Comparison of ENCODE assay signal across 7 mouse cellular contexts in the genomic region with DNA sequence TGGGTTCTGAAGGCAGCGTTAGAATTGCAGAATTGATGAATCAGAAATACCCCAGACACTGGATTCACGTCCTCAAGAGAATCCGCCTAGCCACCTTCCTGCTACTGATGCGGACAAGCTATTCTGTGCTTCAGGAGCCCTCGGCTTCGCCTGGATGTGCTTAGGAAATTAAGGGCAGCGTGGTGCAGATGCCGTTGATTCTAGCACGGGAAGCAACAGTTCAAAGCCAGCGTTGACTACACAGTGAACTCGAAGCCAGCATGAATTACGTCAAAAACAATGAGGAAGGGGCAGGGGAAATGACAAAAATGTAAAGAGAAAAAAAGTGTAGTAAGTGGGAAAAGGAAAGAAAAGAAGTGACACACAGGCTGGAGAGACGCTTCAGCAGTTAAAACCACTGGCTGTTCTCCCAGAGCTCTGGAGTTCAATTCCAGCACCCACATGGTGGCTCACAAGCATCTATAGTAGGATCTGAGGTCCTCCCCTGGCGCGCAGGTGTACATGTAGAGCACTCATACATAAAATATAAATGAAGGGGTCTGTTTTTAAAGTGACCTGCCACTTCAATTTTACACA. TPM values are rescaled to one million over a fixed set of nuclear protein-coding genes. Genes with fewer than 3 reads are reported as not detected.
A peak's percentile ranks its signal among the peaks of the same experiment; 100 is the strongest.
DNase-seq lines count a peak whose midpoint lies in the region; ATAC-seq and TF ChIP-seq lines count a peak whose summit lies in the region.

A gene (plus strand): TSS at position 541 of the 576 bp plus-strand sequence.

- no peak for TF ChIP-seq POLR2A in CH12.LX (IDR thresholded peaks at IDR 0.05; ENCODE audit: low read depth, low read length)

- WGBS in embryonic facial prominence, embryonic 15.5 days: 12% methylated on average over 15 of the region's 15 CpGs
- 15% methylated on average over 15 of the region's 15 CpGs for WGBS in heart, postnatal 0 days
- WGBS in limb, embryonic 10.5 days: 20% methylated on average over 15 of the region's 15 CpGs
- whole genome bisulfite sequencing in neural tube, embryonic 11.5 days: 21% methylated on average over 15 of the region's 15 CpGs

- no peaks in the 10 kb centered on the region for H3K9me3 ChIP-seq in CH12.LX (replicated peaks; ENCODE audit: low read length)
- H3K9me3 ChIP-seq in embryonic facial prominence, embryonic 15.5 days (replicated peaks): no peaks in the 10 kb centered on the region
- H3K9me3 ChIP-seq in heart, postnatal 0 days (replicated peaks; ENCODE audit: control insufficient read depth, low read length): no peaks in the 10 kb centered on the region
- no peaks in the 10 kb centered on the region for H3K9me3 ChIP-seq in limb, embryonic 10.5 days (replicated peaks)
- no peaks in the 10 kb centered on the region for H3K9me3 ChIP-seq in neural tube, embryonic 11.5 days (ENCODE audit: control insufficient read depth, low read length)

- H3K27me3 ChIP-seq in C2C12 (ENCODE audit: control insufficient read depth, insufficient read depth, insufficient read length) (no peaks in the 10 kb centered on the region), CH12.LX (replicated peaks) (no peaks in the 10 kb centered on the region)
- H3K27me3 ChIP-seq in embryonic facial prominence, embryonic 15.5 days: no peaks in the 10 kb centered on the region
- H3K27me3 ChIP-seq in heart, postnatal 0 days (ENCODE audit: control insufficient read depth, insufficient read depth, low read length): no peaks in the 10 kb centered on the region
- no peaks in the 10 kb centered on the region for H3K27me3 ChIP-seq in limb, embryonic 10.5 days (ENCODE audit: low read depth, poor library complexity, severe bottlenecking)
- no peaks in the 10 kb centered on the region for H3K27me3 ChIP-seq in neural tube, embryonic 11.5 days (ENCODE audit: control insufficient read depth, insufficient read depth, low read length)

- TF ChIP-seq CTCF in C2C12 (IDR thresholded peaks at IDR 0.05; ENCODE audit: control insufficient read depth, insufficient read depth, insufficient read length): no peak
- TF ChIP-seq CTCF in CH12.LX (conservative IDR thresholded peaks at IDR 0.05 in 1 of 2, IDR thresholded peaks at IDR 0.05 in 1 of 2; ENCODE audit: low read depth in 2 of 2, low read length in 2 of 2): no peak
- TF ChIP-seq CTCF in heart, postnatal 0 days (IDR thresholded peaks at IDR 0.05; ENCODE audit: low read depth): no peak

- peak within 1 kb of the TSS; percentile 72 for H3K27ac ChIP-seq in CH12.LX (ENCODE audit: insufficient read depth, low read depth)
- H3K27ac ChIP-seq in embryonic facial prominence, embryonic 15.5 days (replicated peaks): peak within 1 kb of the TSS; percentile 91
- H3K27ac ChIP-seq in heart, postnatal 0 days (ENCODE audit: low read depth): peak within 1 kb of the TSS; percentile 71
- H3K27ac ChIP-seq in limb, embryonic 10.5 days: peak within 1 kb of the TSS; percentile 92
- peak within 1 kb of the TSS; percentile 85 for H3K27ac ChIP-seq in neural tube, embryonic 11.5 days (ENCODE audit: low read depth, low read length)

- H3K4me3 ChIP-seq in C2C12 (ENCODE audit: insufficient read depth, poor library complexity, severe bottlenecking) (peak within 1 kb of the TSS; percentile 82), CH12.LX (replicated peaks in 1 of 3; ENCODE audit: low read depth in 2 of 3, low read length in 2 of 3, poor library complexity in 1 of 3) (peak within 1 kb of the TSS; percentile 78 to 100 (median 97))
- peak within 1 kb of the TSS; percentile 88 for H3K4me3 ChIP-seq in embryonic facial prominence, embryonic 15.5 days (replicated peaks)
- H3K4me3 ChIP-seq in heart, postnatal 0 days (ENCODE audit: low read depth, low read length): peak within 1 kb of the TSS; percentile 65
- H3K4me3 ChIP-seq in limb, embryonic 10.5 days: peak within 1 kb of the TSS; percentile 92
- peak within 1 kb of the TSS; percentile 76 for H3K4me3 ChIP-seq in neural tube, embryonic 11.5 days (ENCODE audit: low read depth, low read length)

- H3K79me2 ChIP-seq in C2C12 (ENCODE audit: control insufficient read depth, insufficient read depth): peaks cover 59% of the 10 kb centered on the region
- peaks cover 58% of the 10 kb centered on the region for H3K79me2 ChIP-seq in CH12.LX (replicated peaks; ENCODE audit: control insufficient read depth, extremely low read depth, insufficient read depth, poor library complexity, severe bottlenecking)

- peaks cover 8 to 36% of the 10 kb centered on the region in 2 experiments for H3K4me1 ChIP-seq in CH12.LX (ENCODE audit: control insufficient read depth in 1 of 2, insufficient read depth in 2 of 2)
- peaks cover 25% of the 10 kb centered on the region for H3K4me1 ChIP-seq in embryonic facial prominence, embryonic 15.5 days
- H3K4me1 ChIP-seq in heart, postnatal 0 days (ENCODE audit: control insufficient read depth, insufficient read depth): peaks cover 27% of the 10 kb centered on the region
- peaks cover 28% of the 10 kb centered on the region for H3K4me1 ChIP-seq in limb, embryonic 10.5 days
- peaks cover 17% of the 10 kb centered on the region for H3K4me1 ChIP-seq in neural tube, embryonic 11.5 days (ENCODE audit: control insufficient read depth, insufficient read depth, low read length)

- H3K36me3 ChIP-seq in C2C12 (ENCODE audit: control insufficient read depth, insufficient read depth) (peaks cover 44% of the 10 kb centered on the region), CH12.LX (replicated peaks in 1 of 2; ENCODE audit: control insufficient read depth in 1 of 2, insufficient read depth in 1 of 2, low read length in 1 of 2) (peaks cover 9 to 48% of the 10 kb centered on the region in 2 experiments)
- peaks cover 7% of the 10 kb centered on the region; the same call in 1 of the 2 replicates for H3K36me3 ChIP-seq in embryonic facial prominence, embryonic 15.5 days
- peaks cover 6% of the 10 kb centered on the region for H3K36me3 ChIP-seq in heart, postnatal 0 days (replicated peaks; ENCODE audit: control insufficient read depth, insufficient read depth, low read length)
- H3K36me3 ChIP-seq in limb, embryonic 10.5 days: peaks cover 53% of the 10 kb centered on the region
- H3K36me3 ChIP-seq in neural tube, embryonic 11.5 days (ENCODE audit: control insufficient read depth, insufficient read depth, low read length): no peaks in the 10 kb centered on the region

- DNase-seq in CH12.LX (ENCODE audit: extremely low read depth): peak; percentile 23
- no peak for DNase-seq in heart, postnatal 0 days (ENCODE audit: low spot score)
- DNase-seq in limb, embryonic 10.5 days (ENCODE audit: low spot score): peak; percentile 44
- DNase-seq in neural tube, embryonic 11.5 days (ENCODE audit: low spot score): peak; percentile 38
- DNase-seq in embryo, embryonic 10.5 days (ENCODE audit: low spot score): no peak

- ATAC-seq in embryonic facial prominence, embryonic 15.5 days (ENCODE audit: insufficient number of reproducible peaks, low FRiP score, low TSS enrichment, low read depth): peak; percentile 21; the same call in 1 of the 2 replicates
- ATAC-seq in heart, postnatal 0 days (ENCODE audit: insufficient read depth, low read depth): peak; percentile 12
- ATAC-seq in neural tube, embryonic 11.5 days (ENCODE audit: insufficient read depth, low FRiP score, low TSS enrichment): no peak

- dilution Hi-C loops in CH12.LX (cut with MboI; ENCODE audit: extremely low pct_ligation_motif_present, extremely low pct_unique_long_range_greater_than_20kb, low sequenced_read_pairs): no loop called here

- H3K79me3 ChIP-seq in C2C12 (ENCODE audit: low read depth): peaks cover 46% of the 10 kb centered on the region

- peak within 1 kb of the TSS; percentile 98 for H3K4me2 ChIP-seq in CH12.LX (ENCODE audit: insufficient read depth, low read depth, poor library complexity, severe bottlenecking)
- H3K4me2 ChIP-seq in embryonic facial prominence, embryonic 15.5 days (replicated peaks): peak within 1 kb of the TSS; percentile 77
- peak within 1 kb of the TSS; percentile 72 for H3K4me2 ChIP-seq in heart, postnatal 0 days (ENCODE audit: low read depth, low read length)
- H3K4me2 ChIP-seq in neural tube, embryonic 11.5 days (ENCODE audit: low read depth): peak within 1 kb of the TSS; percentile 89

- TF ChIP-seq RAD21 in CH12.LX (IDR thresholded peaks at IDR 0.05; ENCODE audit: low read depth, low read length): no peak

- peak within 1 kb of the TSS; percentile 89 for H3K9ac ChIP-seq in CH12.LX (ENCODE audit: insufficient read depth, low read depth)
- peak within 1 kb of the TSS; percentile 76 for H3K9ac ChIP-seq in embryonic facial prominence, embryonic 15.5 days
- peak within 1 kb of the TSS; percentile 65 for H3K9ac ChIP-seq in heart, postnatal 0 days (replicated peaks; ENCODE audit: low read depth, low read length)
- peak within 1 kb of the TSS; percentile 88 for H3K9ac ChIP-seq in neural tube, embryonic 11.5 days (ENCODE audit: low read length)

- no peak for TF ChIP-seq EP300 in CH12.LX (IDR thresholded peaks at IDR 0.05; ENCODE audit: low read length)
- TF ChIP-seq EP300 in heart, postnatal 0 days (IDR thresholded peaks at IDR 0.05; ENCODE audit: low read depth): no peak

- in situ Hi-C loops in CH12.LX (cut with MboI; ENCODE audit: low pct_ligation_motif_present, low pct_unique_long_range_greater_than_20kb, low sequenced_read_pairs): loop anchor here (25.0 kb wide), 1 partner anchor 359 kb away; a partner anchor contains a TSS

- H3ac ChIP-seq in C2C12 (ENCODE audit: control insufficient read depth, insufficient read length, low read depth): peak within 1 kb of the TSS; percentile 97

TF ChIP-seq in C2C12, 6 proteins besides CTCF, POLR2A, EP300 and RAD21:
- no peak for TF ChIP-seq FOSL1 (IDR thresholded peaks at IDR 0.05; ENCODE audit: insufficient read depth, low read length, poor library complexity, severe bottlenecking)

TF ChIP-seq in CH12.LX, 34 proteins besides CTCF, POLR2A, EP300 and RAD21:
- TF ChIP-seq BHLHE40 (IDR thresholded peaks at IDR 0.05; ENCODE audit: low read depth, low read length): no peak
- TF ChIP-seq HCFC1 (IDR thresholded peaks at IDR 0.05; ENCODE audit: low read depth, low read length): no peak
- TF ChIP-seq MYC (IDR thresholded peaks at IDR 0.05; ENCODE audit: low read depth, low read length): no peak

RNA-seq across cellular contexts. Expression of the gene that starts here (rescaled TPM):
- polyA plus RNA-seq in C2C12 (2012; fragmentation: generic; extraction: Trizol) (354 TPM), CH12.LX (2012; ENCODE audit: insufficient read length, low read depth) (408 and 446 TPM in 2 replicates)
- total RNA-seq in CH12.LX (2012; rRNA removed) (462 and 546 TPM in 2 replicates), CH12.LX (2014; rRNA removed) (137 and 146 TPM in 2 replicates)
- 489 and 522 TPM in 2 replicates for polyA plus RNA-seq in embryonic facial prominence, embryonic 15.5 days (2015; fragmentation: Nextera tagmentation; extraction: Ambion mirVana)
- 35.6 and 52.8 TPM in 2 replicates for total RNA-seq in heart, postnatal 0 days (2014; rRNA removed; ENCODE audit: low replicate concordance)
- polyA plus RNA-seq in heart, postnatal 0 days (2015; fragmentation: Nextera tagmentation; extraction: Ambion mirVana): 159 and 170 TPM in 2 replicates
- 932 and 987 TPM in 2 replicates for polyA plus RNA-seq in limb, embryonic 10.5 days (2016; fragmentation: Nextera tagmentation; extraction: Ambion mirVana)
- 658 and 707 TPM in 2 replicates for polyA plus RNA-seq in neural tube, embryonic 11.5 days (2014; fragmentation: Nextera tagmentation; extraction: Ambion mirVana)

Comparison
In these comparisons a context has a peak if more than half of its experiments do, and no peak if none do; other contexts are left out.
1. DNase-seq: peak in CH12.LX (single experiment), limb, embryonic 10.5 days (single experiment) and neural tube, embryonic 11.5 days (single experiment); none in heart, postnatal 0 days (single experiment) and embryo, embryonic 10.5 days (single experiment).
2. Peak in every context shown above with its lines, with median percentiles within 50 percentile points of each other: H3K4me3 ChIP-seq, H3K27ac ChIP-seq, H3K4me2 ChIP-seq and H3K9ac ChIP-seq.